Mouse (Mus musculus) embryonic stem cell, embryonic (primary cell): ENCODE measurements around the gene Kir3dl1.
"Not testable (repeated sequence)": the region's sequence is repeated elsewhere in the genome, so short reads cannot be mapped to it uniquely, and the experiment has no call there.

ENCODE experiments used
- CTCF ChIA-PET, 4 experiments: fragments of 300-600 bp in 2 of 4; fragments of 350-600 bp in 2 of 4; sonication (Branson Sonifier 250); formaldehyde crosslinking; loops; one replicate each; lab custom pipeline; 2022; ENCODE audit warnings: inconsistent platforms in 2 of 4; lab: Charles Lee
- POLR2A ChIA-PET, 4 experiments: fragments of 300-600 bp in 2 of 4; fragments of 350-600 bp in 2 of 4; sonication (Branson Sonifier 250); formaldehyde crosslinking; loops; one replicate each; lab custom pipeline; 2022; ENCODE audit warnings: antibody characterized with exemption in 4 of 4, inconsistent platforms in 1 of 4; lab: Charles Lee

Gene Kir3dl1

GRCm38 (mm10) chrX:136517699-136518098, at the start of gene Kir3dl1:
Gene Kir3dl1 (plus strand): TSS chrX:136517999.
- CTCF ChIA-PET, POLR2A ChIA-PET: not testable (repeated sequence)

- POLR2A ChIA-PET, CTCF ChIA-PET: not testable (repeated sequence)
These were observed 26.2 kb downstream of the Kir3dl1 start, which contains the start of gene Kir3dl2 for GRCm38 (mm10) chrX:136543956-136544355. Gene Kir3dl2 (minus strand): TSS chrX:136544056.

- CTCF ChIA-PET, result interaction anchor here in 1 of 4 experiments (0.7 kb wide), 1 partner anchor 192 kb away, joined by 4 read pairs; no protein-coding TSS in a partner anchor
- POLR2A ChIA-PET, result not testable (repeated sequence)
These were observed 51.3 kb downstream of the Kir3dl1 start for GRCm38 (mm10) chrX:136569094-136569493.
